Mouse (Mus musculus) testis, postnatal 10 days (tissue): ENCODE data around the gene Eif2ak1.
A peak's percentile ranks its signal among the peaks of the same experiment; 100 is the strongest.

Experiments
- DNase-seq: peaks from one replicate; pipeline ENCODE4 v3.0.0; 2021; ENCODE audit warnings: low spot score

Eif2ak1 gene

GRCm38 (mm10) chr5:143817116-143817930 is at the start of gene Eif2ak1:
TSS of gene Eif2ak1 (plus strand) at chr5:143817788.
- peak; percentile 92 for DNase-seq

GRCm38 (mm10) chr5:143781951-143782350 is 35.6 kb upstream of the Eif2ak1 start:
- DNase-seq = peak; percentile 51

GRCm38 (mm10) chr5:143785391-143785790 is 32.2 kb upstream of the Eif2ak1 start:
- peak; percentile 16 for DNase-seq

- DNase-seq = peak; percentile 22
These were observed 16.4 kb upstream of the Eif2ak1 start for GRCm38 (mm10) chr5:143801216-143801615.

- peak; percentile 26 for DNase-seq
These were observed 13.4 kb upstream of the Eif2ak1 start for GRCm38 (mm10) chr5:143804056-143804765.

GRCm38 (mm10) chr5:143807268-143807667 is 10.3 kb upstream of the Eif2ak1 start:
- no peak for DNase-seq

- no peak for DNase-seq
These were observed 8.0 kb upstream of the Eif2ak1 start for GRCm38 (mm10) chr5:143809421-143810090.

GRCm38 (mm10) chr5:143811653-143812052 is 5.9 kb upstream of the Eif2ak1 start:
- DNase-seq = peak; percentile 11

- DNase-seq = peak; percentile 34
These were observed 3.0 kb upstream of the Eif2ak1 start for GRCm38 (mm10) chr5:143814626-143815025.

GRCm38 (mm10) chr5:143817931-143818311 is 333 bp downstream of the Eif2ak1 start:
- DNase-seq = no peak

- DNase-seq = peak; percentile 25
These were observed 873 bp downstream of the Eif2ak1 start for GRCm38 (mm10) chr5:143818461-143818860.

- peak; percentile 31 for DNase-seq
These were observed 1.4 kb downstream of the Eif2ak1 start for GRCm38 (mm10) chr5:143818949-143819348.

GRCm38 (mm10) chr5:143819906-143820660 is 2.5 kb downstream of the Eif2ak1 start:
- peak; percentile 37 for DNase-seq

GRCm38 (mm10) chr5:143820820-143821219 is 3.2 kb downstream of the Eif2ak1 start:
- peak; percentile 26 for DNase-seq

- no peak for DNase-seq
These were observed 54.1 kb downstream of the Eif2ak1 start for GRCm38 (mm10) chr5:143871547-143872169.

- no peak for DNase-seq
These were observed 57.0 kb downstream of the Eif2ak1 start for GRCm38 (mm10) chr5:143874571-143874970.

GRCm38 (mm10) chr5:143885274-143885673 is 67.7 kb downstream of the Eif2ak1 start:
- no peak for DNase-seq

GRCm38 (mm10) chr5:143890741-143891140 is 73.2 kb downstream of the Eif2ak1 start:
- DNase-seq = no peak

- no peak for DNase-seq
These were observed 74.8 kb downstream of the Eif2ak1 start for GRCm38 (mm10) chr5:143892255-143892886.

- DNase-seq = no peak
These were observed 75.8 kb downstream of the Eif2ak1 start for GRCm38 (mm10) chr5:143893396-143893795.
